Mouse (Mus musculus): Measurements from ENCODE around the gene Hcn4.
A peak's percentile ranks its signal among the peaks of the same experiment; 100 is the strongest.

The Hcn4 gene

DNA sequence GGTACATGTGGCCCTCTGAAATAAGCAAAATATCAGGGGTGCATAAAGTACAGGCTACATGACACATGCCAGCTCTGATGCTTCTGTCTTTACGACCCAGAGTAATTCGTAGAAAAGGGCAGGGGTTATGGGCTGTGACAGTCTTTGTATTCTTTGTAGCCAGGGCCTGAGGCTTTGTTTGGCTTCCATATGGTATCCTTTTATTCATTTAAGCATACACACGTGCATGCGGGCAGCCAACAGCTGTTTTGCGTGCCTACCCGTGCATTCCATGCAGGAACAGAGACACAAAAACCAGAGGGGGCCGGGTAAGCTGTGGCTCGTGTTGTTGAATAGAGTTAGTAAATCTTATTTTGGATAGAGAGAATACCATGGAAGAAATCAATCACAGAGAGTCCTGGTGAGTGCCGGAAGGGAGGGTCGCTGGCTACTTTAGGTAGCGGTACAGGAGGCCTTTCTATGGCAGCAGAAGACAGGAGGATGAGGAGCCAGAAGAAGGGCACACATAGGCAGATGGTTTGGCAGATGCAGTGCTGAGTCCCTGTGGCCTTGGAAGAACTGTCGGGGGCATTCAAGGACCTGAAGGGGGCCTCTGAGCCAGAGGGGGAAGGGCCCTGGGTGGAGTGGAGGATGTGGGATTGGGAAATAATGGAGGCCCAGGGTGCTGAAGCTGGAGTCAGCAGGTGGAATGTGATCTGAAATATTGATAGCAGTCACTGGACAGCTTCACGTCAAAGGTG, 26.5 kb downstream of the Hcn4 start:
- no peak for DNase-seq

DNA sequence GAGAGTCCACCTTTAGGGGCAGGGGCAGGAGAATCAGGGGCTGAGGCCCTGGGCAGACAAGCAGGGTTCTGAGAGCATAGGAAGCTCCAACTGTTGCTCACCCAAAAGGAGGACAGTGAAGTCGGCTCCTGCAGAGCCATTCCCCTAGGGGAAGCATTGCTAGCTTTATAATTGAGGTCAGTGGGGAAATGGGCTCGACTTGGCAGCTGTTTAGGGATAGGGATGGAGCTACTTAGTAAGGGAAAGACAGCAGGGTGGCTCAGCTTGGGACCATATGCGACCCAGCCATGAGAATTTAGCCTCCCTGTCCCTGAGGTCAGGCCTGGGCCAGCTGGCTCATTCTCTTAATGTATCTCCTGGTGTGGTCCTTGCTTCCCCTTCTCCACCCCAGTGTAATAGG, 31.7 kb downstream of the Hcn4 start:
- DNase-seq, result no peak

DNA sequence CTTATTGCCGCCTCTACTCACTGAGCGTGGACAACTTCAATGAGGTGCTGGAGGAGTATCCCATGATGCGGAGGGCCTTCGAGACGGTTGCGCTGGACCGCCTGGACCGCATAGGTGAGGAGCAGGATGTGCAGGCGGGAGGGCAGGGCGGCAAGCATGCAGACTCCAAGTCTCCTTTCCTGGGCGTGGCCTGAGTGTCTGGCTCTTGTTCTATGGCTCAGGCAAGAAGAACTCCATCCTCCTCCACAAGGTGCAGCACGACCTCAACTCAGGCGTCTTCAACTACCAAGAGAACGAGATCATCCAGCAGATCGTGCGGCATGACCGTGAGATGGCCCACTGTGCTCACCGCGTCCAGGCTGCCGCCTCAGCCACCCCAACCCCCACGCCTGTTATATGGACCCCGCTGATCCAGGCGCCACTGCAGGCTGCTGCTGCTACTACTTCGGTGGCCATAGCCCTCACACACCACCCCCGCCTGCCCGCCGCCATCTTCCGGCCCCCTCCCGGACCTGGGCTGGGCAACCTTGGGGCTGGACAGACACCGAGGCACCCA, 35.9 kb downstream of the Hcn4 start:
- no peak for DNase-seq

DNA sequence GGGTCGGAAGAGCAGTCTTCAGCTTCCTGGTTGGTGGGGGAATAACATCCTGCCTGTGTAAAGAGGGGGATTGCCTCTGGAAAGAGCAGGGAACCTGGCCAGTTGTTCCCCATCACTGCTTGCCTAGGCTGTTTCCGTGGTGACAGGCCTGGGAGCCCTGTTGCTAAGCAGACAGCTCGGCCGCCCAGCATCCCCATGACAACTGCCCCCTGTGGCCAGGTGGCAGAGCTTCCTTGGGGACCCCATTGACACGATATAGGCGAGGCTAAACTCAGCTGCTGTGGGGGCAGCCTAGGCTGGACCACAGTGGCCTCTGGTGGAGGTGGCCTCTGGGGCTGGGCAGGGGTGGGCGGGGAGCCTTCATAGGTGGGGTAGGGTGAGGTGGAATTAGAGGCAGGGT, 40.6 kb downstream of the Hcn4 start:
- no peak for DNase-seq

DNA sequence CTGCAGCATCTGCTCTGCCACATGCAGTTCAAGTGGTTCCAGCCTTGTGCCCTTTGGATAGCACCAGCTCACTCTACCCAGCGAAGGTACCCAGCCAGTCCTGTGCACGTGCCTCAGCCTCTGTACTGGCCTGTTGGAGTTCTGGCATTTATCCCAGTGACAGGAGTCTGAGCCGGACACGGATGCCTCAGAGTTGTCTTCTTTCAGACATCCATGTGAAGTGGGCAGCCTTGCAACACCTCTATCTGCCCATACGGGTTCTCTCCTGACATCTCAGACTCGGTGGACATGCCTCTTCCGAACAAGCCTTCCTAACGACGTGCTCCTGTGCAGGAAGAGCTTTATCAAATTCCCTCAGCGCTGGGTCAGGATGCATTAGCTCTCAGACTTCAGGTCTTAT, 47.9 kb downstream of the Hcn4 start:
- no peak for DNase-seq

DNA sequence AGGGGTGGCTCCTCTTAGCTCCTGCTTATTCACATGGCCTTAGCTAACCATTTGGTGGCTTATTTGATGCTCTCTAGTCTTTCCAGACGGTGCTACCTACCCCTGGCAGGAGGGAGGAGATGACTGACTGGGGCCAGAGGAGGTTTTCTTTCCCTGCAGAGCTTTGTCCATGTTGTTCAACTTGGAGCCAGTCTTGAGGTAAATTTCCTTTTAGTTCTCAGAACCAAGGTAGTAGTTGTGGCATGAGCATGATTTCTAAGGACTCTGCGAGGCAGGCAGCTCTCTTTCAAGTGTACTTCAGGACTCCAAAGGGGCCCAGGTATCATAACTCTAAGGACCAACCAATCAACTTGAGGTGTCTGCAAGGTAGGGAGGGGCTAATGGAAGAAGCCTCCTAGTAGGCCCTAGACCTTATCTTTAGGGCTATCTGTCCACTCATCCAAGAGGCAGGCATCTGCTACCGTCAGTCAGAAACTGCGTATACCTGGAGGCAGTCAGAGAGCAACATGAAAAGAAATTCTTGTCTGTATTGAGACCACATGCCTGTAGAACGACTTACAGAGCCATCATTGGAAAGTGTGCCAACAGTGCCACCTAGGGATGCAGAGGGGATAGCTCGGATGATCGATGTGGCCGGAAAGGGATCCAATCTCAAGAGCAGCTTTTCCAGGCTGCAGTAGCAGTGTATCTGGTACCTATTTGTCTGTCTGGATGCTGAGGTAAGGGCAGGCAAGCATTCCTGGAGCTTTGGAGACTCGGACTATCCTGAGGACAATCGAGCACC, 50.5 kb downstream of the Hcn4 start:
- DNase-seq, result peak; percentile 71

DNA sequence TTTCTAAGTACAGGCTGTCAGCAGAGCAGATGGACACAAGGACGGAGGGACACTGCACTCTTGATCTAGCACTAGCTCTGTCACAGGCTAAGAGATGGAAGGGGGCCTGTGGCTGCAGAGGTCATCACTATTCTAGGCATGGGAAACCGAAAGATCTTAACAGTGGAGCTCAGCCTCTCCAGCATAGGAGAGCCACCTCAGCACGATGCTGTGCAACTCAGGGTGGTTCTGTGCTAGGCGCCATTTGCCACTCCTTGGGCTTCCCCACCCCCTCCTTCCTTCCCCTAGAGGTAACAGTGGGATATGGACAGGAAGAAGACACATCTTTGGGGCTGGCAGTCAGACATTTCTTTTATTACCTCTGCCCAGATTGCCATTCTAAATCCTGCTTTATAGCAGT, 51.1 kb downstream of the Hcn4 start:
- DNase-seq, result no peak

DNA sequence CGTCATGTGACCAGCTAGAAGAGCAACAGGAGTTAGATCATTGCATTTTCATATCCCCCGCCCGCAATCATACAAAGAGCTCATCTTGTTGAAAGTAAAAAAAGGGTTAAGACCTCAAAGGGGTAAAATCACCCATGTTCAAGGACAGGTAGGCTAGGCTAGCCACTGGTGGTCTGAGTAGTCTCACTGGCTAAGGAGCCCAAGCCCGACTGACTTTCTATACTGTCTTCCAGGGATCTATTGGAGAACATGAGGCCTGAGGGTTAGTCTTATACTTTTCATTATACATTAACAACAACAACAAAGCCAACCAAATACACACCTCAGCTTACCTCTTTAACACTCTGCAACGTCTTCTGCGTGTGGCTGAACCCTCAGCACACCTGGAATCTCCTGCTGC, 52.2 kb downstream of the Hcn4 start:
- DNase-seq, result no peak

DNA sequence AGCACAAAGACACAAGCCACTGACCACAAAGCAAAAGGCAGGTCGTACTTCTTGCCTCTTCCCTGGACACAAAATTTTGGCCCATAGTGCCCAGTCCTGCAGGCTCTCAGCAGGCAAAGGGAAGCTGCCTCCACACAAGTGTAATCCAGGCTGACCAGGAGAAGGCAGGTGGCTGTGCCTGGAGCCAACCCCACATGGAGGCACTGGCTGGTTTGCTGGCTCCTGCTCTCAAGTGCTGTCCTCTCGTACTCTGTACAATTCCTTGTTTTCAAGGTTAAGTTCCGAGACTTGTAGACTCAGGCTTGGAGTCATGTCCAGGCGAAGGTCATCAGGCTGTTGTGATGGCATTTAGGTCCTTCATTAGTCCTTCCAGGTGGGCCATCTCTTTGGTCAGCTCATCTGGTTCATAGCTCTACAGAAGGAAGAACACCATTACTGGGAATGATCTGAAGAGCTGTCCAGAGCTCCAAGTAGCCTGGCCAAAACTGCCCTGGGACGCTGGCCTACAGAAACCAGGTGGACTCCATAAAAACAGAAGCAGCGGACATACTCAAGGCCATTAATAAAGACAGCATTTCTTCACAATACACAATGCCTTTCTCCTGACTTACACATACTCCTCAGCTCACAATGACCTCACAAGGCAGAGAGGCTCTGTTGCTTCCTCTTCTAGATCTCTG, 53.9 kb downstream of the Hcn4 start:
- DNase-seq, result peak; percentile 87

DNA sequence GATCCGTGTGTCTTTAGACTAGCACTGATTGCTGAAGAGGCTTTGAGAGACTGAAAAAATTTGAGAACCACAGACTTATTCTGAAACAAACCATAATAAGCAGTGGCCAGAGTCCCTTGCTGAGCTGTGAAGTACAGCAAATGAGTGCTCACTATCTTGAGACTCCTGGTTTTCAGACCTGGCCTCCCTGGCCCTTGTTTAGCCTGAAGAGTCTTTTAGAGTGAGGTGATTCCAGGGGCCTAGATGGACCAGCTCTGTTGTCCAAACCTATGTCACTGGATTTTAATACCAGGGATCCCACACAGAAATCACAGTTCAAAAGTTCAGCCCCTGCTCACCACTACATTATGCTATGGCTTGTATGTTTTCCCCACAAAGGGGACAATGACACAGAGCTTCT, 56.6 kb downstream of the Hcn4 start:
- no peak for DNase-seq

DNA sequence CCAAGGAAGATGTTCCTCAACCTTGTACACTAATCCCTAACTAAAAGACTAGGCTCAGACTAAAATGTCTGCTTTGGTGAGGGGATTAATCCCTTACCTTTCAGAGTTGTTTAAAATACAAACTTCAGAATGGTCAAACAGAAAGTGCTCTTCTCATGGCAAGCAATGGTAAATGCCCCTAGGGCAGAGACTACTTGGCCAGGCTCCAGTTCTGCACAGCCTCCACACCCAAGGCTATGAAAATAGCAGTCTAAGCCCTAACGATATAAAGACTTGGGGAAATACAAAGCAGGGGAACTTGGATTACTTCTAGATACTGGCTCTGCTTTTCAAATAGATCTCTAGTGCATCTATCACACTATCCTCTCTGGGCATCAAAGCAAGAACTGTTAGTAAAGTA, 59.5 kb downstream of the Hcn4 start:
- DNase-seq, result no peak

DNA sequence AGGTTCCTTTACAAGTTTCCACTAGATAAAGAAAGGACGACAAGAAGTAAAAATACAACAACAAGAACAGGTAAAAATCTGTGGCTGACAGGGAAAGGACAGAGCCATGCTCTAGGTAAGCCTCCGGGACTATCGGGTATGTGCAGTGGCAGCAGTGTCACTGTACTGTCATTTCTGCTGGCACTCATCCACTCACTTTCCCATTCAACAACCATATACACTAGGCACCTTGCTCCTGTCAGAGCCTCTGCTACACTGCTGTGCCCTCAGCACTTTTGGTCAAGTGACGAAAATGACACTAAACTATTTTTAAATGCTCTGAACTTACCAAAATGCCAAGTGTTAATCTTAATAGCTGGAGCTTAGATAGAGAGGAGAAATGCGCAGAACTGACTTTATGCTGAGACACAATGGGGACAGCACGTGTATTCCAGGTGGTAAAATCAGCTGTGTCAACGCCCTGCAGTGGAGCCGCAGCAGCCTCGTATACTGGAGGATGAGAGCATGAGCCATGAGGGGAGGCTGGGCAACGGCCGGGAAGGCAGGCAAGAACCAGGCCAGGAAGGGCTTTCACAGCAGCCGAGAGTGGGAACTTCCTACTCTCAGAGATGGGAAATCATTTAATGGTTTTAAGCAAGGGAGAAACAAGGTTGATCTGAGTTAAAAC, 66.7 kb downstream of the Hcn4 start:
- DNase-seq, result no peak

DNA sequence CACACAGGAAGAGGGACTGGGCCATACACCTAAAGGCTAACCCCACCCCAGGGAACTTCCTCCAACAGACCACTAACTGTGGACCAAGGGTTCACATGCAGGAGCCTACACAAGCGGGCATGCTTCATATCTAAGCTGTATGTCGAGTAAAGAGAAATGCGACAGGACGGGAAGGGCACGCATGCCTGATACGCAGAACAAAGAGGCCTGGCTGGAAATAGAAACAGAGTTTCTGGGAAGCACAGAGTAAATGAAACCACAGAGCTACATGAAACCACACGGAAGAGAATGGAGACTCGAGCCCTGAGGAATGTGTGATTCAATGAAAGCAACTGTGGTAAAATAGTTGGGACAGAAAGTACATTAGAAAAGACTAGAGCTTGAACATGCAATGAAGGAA, 67.7 kb downstream of the Hcn4 start:
- DNase-seq, result no peak

DNA sequence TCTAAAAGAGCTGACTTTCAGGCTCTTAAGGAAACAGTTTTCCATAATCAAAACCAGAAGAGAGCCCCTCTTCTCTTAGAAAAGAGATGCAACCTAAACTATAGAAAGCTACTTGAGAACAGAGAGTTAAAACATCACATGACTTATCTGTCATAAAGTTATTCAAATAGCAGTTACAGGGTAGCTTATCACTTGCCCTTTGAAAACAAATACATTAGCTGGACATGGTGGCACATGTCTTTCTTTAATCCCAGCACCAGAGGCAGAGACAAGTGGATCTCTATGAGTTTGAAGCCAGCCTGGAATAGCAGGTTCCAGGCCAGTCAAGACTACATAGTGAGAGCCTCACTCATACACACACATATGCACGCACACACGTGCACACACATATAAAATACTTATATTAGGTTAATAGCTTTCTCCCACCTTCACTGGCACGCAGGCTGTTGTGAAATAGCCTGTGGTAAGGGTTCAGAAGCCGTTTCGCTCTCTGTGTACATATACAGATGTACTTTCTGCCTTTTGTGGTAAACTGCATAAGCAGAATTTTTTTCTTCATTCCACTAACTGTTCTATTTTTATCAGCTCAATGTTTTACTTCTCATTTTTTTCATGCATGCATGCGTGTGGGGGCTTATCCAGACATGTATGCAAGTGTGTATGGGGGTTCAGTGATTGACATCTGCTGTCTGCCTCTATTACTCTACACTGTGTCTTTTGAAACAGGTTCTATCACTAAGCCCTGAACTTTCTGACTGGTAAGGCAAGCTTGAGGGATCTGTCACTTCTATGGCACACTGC, 68.8 kb downstream of the Hcn4 start:
- no peak for DNase-seq

DNA sequence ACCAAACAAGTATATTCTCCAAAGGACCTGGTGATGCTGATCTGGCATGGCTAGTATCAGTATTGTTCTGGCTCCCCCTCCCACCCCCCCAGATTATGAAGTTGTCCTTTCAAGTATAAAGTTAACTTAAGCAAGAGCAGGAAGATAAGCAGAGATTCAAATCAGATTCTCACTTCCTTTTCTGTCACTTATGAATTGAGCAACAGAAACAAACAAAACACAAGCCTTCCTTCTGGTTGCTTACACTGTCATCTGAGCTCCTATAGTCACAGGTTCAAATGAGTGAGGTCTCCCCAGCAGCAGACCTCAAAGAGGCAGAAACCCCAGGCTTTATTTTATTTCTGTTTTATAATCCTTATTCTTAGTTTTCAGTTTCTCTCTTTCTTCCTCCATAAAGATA, 76.4 kb downstream of the Hcn4 start:
- no peak for DNase-seq

DNA sequence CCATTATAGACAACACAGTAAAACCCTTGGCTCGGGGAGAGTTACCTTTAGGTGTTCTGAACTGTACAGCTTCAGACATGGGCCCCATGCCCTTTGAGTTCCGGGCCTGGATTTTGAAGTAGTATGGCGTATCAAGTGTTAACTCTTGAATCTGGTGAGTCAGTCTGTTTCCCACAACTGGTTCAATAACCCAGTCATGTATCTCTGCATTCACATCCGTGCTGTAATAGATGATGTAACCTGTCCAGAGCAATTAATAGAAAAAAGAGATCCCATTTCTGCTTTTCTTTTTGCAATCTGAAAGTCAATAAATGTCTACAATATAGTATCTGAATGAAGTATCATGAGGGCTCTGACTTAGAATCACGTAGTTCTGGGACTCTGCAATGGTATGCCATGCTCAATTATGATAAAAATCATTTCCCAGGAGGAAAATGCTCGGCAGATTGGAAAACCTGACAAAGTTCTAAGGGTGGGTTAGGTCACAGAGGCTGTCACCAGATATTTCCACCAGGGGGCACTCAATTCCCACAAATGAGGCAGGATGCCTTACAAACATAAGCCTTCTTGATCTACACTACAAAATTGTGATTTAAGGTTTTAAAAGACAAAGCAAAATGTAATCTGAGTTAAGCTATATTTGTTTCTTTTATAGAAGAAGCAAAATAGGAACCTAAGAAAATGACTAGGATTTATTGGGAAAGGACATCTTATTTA, 79.8 kb downstream of the Hcn4 start:
- DNase-seq, result peak; percentile 56
